Mouse (Mus musculus): ENCODE data around the gene Cyp19a1.

GRCm38 (mm10) chr9:54279046-54279589 is 11.2 kb upstream of the Cyp19a1 start:
- no peak for TF ChIP-seq CTCF (IDR thresholded peaks at IDR 0.05; ENCODE audit: borderline replicate concordance, control insufficient read depth, extremely low read depth, insufficient read depth, low read length, poor library complexity)
- TF ChIP-seq POLR2A (IDR thresholded peaks at IDR 0.05; ENCODE audit: control insufficient read depth, extremely low read depth, insufficient read depth, low read length, poor library complexity) = no peak

Measured in thymus, adult 2 months (tissue).